Mouse (Mus musculus) heart, adult 2 months (tissue): Measurements from ENCODE around the gene Acacb.

Source experiments
- CTCF ChIP-seq: fragments of 200-600 bp; IDR thresholded peaks from 2 replicates; pipeline ENCODE4 v1.8.1; 2022; ENCODE audit warnings: antibody characterized with exemption, mild to moderate bottlenecking, moderate library complexity
- EP300 ChIP-seq: fragments of 200-500 bp; IDR thresholded peaks from 2 replicates; pipeline ENCODE4 v1.6.1; 2011; ENCODE audit warnings: low read depth, low read length, control low read depth; ENCODE audit not compliant: insufficient read depth

DNA sequence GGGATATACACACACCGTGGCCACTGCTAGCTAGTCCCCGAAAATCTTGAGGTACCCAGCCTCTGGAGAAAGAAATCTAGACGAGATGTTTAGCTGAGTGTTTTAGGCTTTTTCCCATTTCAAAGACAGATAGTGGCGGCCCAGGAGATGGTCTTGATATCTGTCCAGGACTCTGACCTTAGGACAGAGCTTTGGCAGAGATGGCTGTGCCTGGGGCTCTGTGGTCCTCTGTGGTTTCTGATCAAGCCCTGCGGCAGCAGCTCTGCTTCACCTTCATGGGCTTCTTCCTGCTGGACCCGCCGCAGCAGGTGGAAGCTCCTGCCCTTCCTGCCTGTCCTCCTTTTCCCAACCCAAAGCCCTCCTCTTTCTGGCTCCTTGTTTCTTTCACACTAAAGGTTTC is 24.0 kb downstream of the Acacb start:
- TF ChIP-seq CTCF (no peak), EP300 (no peak)
